Mouse (Mus musculus) hindbrain, embryonic 10.5 days (tissue): Measurements from ENCODE around the gene Phyhipl. TPM values are rescaled to one million over a fixed set of nuclear protein-coding genes. Genes with fewer than 3 reads are reported as not detected.

Experiments used
- DNase-seq: peaks from one replicate; pipeline ENCODE4 v3.0.0-alpha.2; 2017; ENCODE audit warnings: low spot score
- H3K27ac ChIP-seq: fragments of 300-500 bp; sonication (generic); 2 replicates; pipeline ENCODE4 v1.5.1; 2016; ENCODE audit warnings: mild to moderate bottlenecking, moderate library complexity
- H3K27me3 ChIP-seq: fragments of 300-500 bp; sonication (generic); 2 replicates; pipeline ENCODE4 v1.6.1; 2016; ENCODE audit warnings: mild to moderate bottlenecking; ENCODE audit not compliant: poor library complexity, insufficient read depth, severe bottlenecking
- H3K36me3 ChIP-seq: fragments of 300-500 bp; sonication (generic); 2 replicates; pipeline ENCODE4 v1.6.1; 2016; ENCODE audit warnings: mild to moderate bottlenecking, moderate library complexity
- H3K4me1 ChIP-seq: fragments of 300-500 bp; sonication (generic); replicated peaks from 2 replicates; pipeline ENCODE4 v1.6.1; 2016; ENCODE audit warnings: mild to moderate bottlenecking
- H3K4me3 ChIP-seq: fragments of 300-500 bp; sonication (generic); 2 replicates; pipeline ENCODE4 v1.5.1; 2016; ENCODE audit warnings: mild to moderate bottlenecking, moderate library complexity
- H3K9me3 ChIP-seq: fragments of 300-500 bp; sonication (generic); 2 replicates; pipeline ENCODE4 v1.6.1; 2016; ENCODE audit warnings: mild to moderate bottlenecking, moderate library complexity
- WGBS: fragments of 180-500 bp; shearing (Covaris S2); methylation state at CpG from one replicate; pipeline ENCODE4 v1.1.7; 2016; 5-methylcytosine and 5-hydroxymethylcytosine counted together
- polyA plus RNA-seq: library from polyadenylated mRNA; unstranded; fragments of >200 nt; fragmentation: Nextera tagmentation; extraction: Ambion mirVana; gene quantifications from 2 replicates; pipeline ENCODE4 v1.2.1, GENCODE M21; 2016

Phyhipl gene
- polyA plus RNA-seq, 1 experiment from 2014 or later: 111 TPM

- no peaks in the 10 kb centered on the region for H3K36me3 ChIP-seq
- no peak overlapping the region for H3K27ac ChIP-seq
- no peaks in the 10 kb centered on the region for H3K9me3 ChIP-seq
- no peak overlapping the region for H3K4me3 ChIP-seq
- DNase-seq: no peak
- H3K4me1 ChIP-seq: no peaks in the 10 kb centered on the region
- H3K27me3 ChIP-seq: no peaks in the 10 kb centered on the region
- 91% methylated on average over 1 of the region's 1 CpGs for WGBS
Observed at GRCm38 (mm10) chr10:70611633-70612032, 44.1 kb downstream of the Phyhipl start.

- WGBS: under 1% methylated on average over 28 of the region's 28 CpGs
- no peak for DNase-seq
Observed at GRCm38 (mm10) chr10:70599925-70600305, 55.9 kb downstream of the Phyhipl start.

GRCm38 (mm10) chr10:70599126-70599924, 56.4 kb downstream of the Phyhipl start:
- H3K27me3 ChIP-seq: peaks cover 27% of the 10 kb centered on the region; the same call in 1 of the 2 replicates
- peak; percentile 85 for DNase-seq
- H3K36me3 ChIP-seq: no peaks in the 10 kb centered on the region
- H3K27ac ChIP-seq: peak overlapping the region; percentile 94
- peak overlapping the region; percentile 71 for H3K4me3 ChIP-seq
- under 1% methylated on average over 121 of the region's 124 CpGs for whole genome bisulfite sequencing
- H3K9me3 ChIP-seq: no peaks in the 10 kb centered on the region
- peaks cover 34% of the 10 kb centered on the region; the same call in 1 of the 2 replicates for H3K4me1 ChIP-seq

More at GRCm38 (mm10) chr10:70599925-70600305, 55.9 kb downstream of the Phyhipl start:
- H3K4me3 ChIP-seq: peak overlapping the region; percentile 71
- H3K4me1 ChIP-seq: peaks cover 29% of the 10 kb centered on the region; the same call in 1 of the 2 replicates
- no peaks in the 10 kb centered on the region for H3K9me3 ChIP-seq
- no peaks in the 10 kb centered on the region for H3K36me3 ChIP-seq
- peak overlapping the region; percentile 94 for H3K27ac ChIP-seq
- peaks cover 27% of the 10 kb centered on the region; the same call in 1 of the 2 replicates for H3K27me3 ChIP-seq

GRCm38 (mm10) chr10:70598516-70599125, 57.1 kb downstream of the Phyhipl start:
- peak; percentile 65 for DNase-seq
- under 1% methylated on average over 48 of the region's 48 CpGs for WGBS
- peak overlapping the region; percentile 71 for H3K4me3 ChIP-seq

GRCm38 (mm10) chr10:70598081-70598515, 57.7 kb downstream of the Phyhipl start:
- Histone ChIP-seq H3K4me1 (peaks cover 35% of the 10 kb centered on the region; the same call in 1 of the 2 replicates), H3K27me3 (peaks cover 27% of the 10 kb centered on the region; the same call in 1 of the 2 replicates), H3K27ac (peak overlapping the region; percentile 94), H3K4me3 (peak overlapping the region; percentile 71), H3K9me3 (no peaks in the 10 kb centered on the region), H3K36me3 (no peaks in the 10 kb centered on the region)
- 17% methylated on average over 10 of the region's 10 CpGs for WGBS
- no peak for DNase-seq

More at GRCm38 (mm10) chr10:70598516-70599125, 57.1 kb downstream of the Phyhipl start:
- peaks cover 27% of the 10 kb centered on the region; the same call in 1 of the 2 replicates for H3K27me3 ChIP-seq
- H3K27ac ChIP-seq: peak overlapping the region; percentile 94
- no peaks in the 10 kb centered on the region for H3K9me3 ChIP-seq
- peaks cover 35% of the 10 kb centered on the region; the same call in 1 of the 2 replicates for H3K4me1 ChIP-seq
- no peaks in the 10 kb centered on the region for H3K36me3 ChIP-seq

GRCm38 (mm10) chr10:70594007-70594406, 61.8 kb downstream of the Phyhipl start:
- Histone ChIP-seq H3K9me3 (no peaks in the 10 kb centered on the region), H3K27ac (no peak overlapping the region), H3K27me3 (peaks cover 5% of the 10 kb centered on the region; the same call in 1 of the 2 replicates), H3K4me1 (peaks cover 25% of the 10 kb centered on the region; the same call in 1 of the 2 replicates), H3K36me3 (no peaks in the 10 kb centered on the region), H3K4me3 (no peak overlapping the region)
- 48% methylated on average over 1 of the region's 1 CpGs for WGBS
- DNase-seq: peak; percentile 13

- no peaks in the 10 kb centered on the region for H3K36me3 ChIP-seq
- no peak for DNase-seq
- 82% methylated on average over 3 of the region's 3 CpGs for WGBS
Observed at GRCm38 (mm10) chr10:70586876-70587405, 68.8 kb downstream of the Phyhipl start.

GRCm38 (mm10) chr10:70584171-70584570, 71.6 kb downstream of the Phyhipl start:
- no peaks in the 10 kb centered on the region for H3K27me3 ChIP-seq
- H3K4me3 ChIP-seq: no peak overlapping the region
- 85% methylated on average over 1 of the region's 1 CpGs for WGBS
- no peak for DNase-seq
- H3K27ac ChIP-seq: no peak overlapping the region
- H3K4me1 ChIP-seq: peaks cover 4% of the 10 kb centered on the region
- no peaks in the 10 kb centered on the region for H3K9me3 ChIP-seq
- H3K36me3 ChIP-seq: no peaks in the 10 kb centered on the region

More at GRCm38 (mm10) chr10:70586876-70587405, 68.8 kb downstream of the Phyhipl start:
- Histone ChIP-seq H3K4me3 (no peak overlapping the region), H3K4me1 (peaks cover 4% of the 10 kb centered on the region), H3K27me3 (no peaks in the 10 kb centered on the region), H3K27ac (no peak overlapping the region), H3K9me3 (no peaks in the 10 kb centered on the region)

GRCm38 (mm10) chr10:70581556-70582211, 74.1 kb downstream of the Phyhipl start:
- Histone ChIP-seq H3K27me3 (no peaks in the 10 kb centered on the region), H3K4me3 (no peak overlapping the region), H3K36me3 (no peaks in the 10 kb centered on the region), H3K4me1 (no peaks in the 10 kb centered on the region), H3K9me3 (no peaks in the 10 kb centered on the region), H3K27ac (no peak overlapping the region)
- DNase-seq: no peak
- 78% methylated on average over 7 of the region's 7 CpGs for WGBS

- Histone ChIP-seq H3K4me3 (no peak overlapping the region), H3K9me3 (no peaks in the 10 kb centered on the region), H3K27me3 (no peaks in the 10 kb centered on the region), H3K27ac (no peak overlapping the region), H3K4me1 (no peaks in the 10 kb centered on the region), H3K36me3 (peaks cover 39% of the 10 kb centered on the region)
- WGBS: 34% methylated on average over 3 of the region's 3 CpGs
- peak; percentile 69 for DNase-seq
Observed at GRCm38 (mm10) chr10:70563636-70564035, 92.1 kb downstream of the Phyhipl start.

GRCm38 (mm10) chr10:70552531-70552930, 103.2 kb downstream of the Phyhipl start:
- 89% methylated on average over 3 of the region's 3 CpGs for WGBS
- Histone ChIP-seq H3K36me3 (peaks cover 62% of the 10 kb centered on the region), H3K27ac (no peak overlapping the region), H3K4me3 (no peak overlapping the region), H3K9me3 (no peaks in the 10 kb centered on the region), H3K4me1 (no peaks in the 10 kb centered on the region), H3K27me3 (no peaks in the 10 kb centered on the region)
- DNase-seq: no peak

- Histone ChIP-seq H3K4me3 (no peak overlapping the region), H3K36me3 (peaks cover 60% of the 10 kb centered on the region), H3K4me1 (no peaks in the 10 kb centered on the region), H3K27ac (no peak overlapping the region), H3K9me3 (no peaks in the 10 kb centered on the region), H3K27me3 (no peaks in the 10 kb centered on the region)
- DNase-seq: no peak
- WGBS: 82% methylated on average over 6 of the region's 6 CpGs
Observed at GRCm38 (mm10) chr10:70542857-70543256, 112.9 kb downstream of the Phyhipl start.
